Mouse (Mus musculus): ENCODE measurements at regions not wholly inside any gene's neighbourhood (a gene's known extent, or its start where the extent isn't known, plus 50 kb on each side); places are given as distances from the start of the nearest gene placed in this dataset.

- no peak for TF ChIP-seq CTCF (IDR thresholded peaks at IDR 0.05; ENCODE audit: extremely low read depth, insufficient read length, insufficient replicate concordance, low read depth, low read length)
- TF ChIP-seq POLR2A (IDR thresholded peaks at IDR 0.05; ENCODE audit: low read depth, low read length): no peak
These were observed 491.8 kb downstream of the Lmo4 start for GRCm38 (mm10) chr3:143713183-143713582.

All from small intestine, adult 2 months (tissue).